Mouse (Mus musculus) cerebellum, postnatal 10 days (tissue): ENCODE data around the gene Tnrc18.
A peak's percentile ranks its signal among the peaks of the same experiment; 100 is the strongest.
"Not testable (repeated sequence)": the region's sequence is repeated elsewhere in the genome, so short reads cannot be mapped to it uniquely, and the experiment has no call there.

Source experiments
- DNase-seq, 2 experiments: peaks; one replicate each; pipeline ENCODE4 v3.0.0; 2021; ENCODE audit warnings: mixed read lengths in 2 of 2

Tnrc18 gene

DNA sequence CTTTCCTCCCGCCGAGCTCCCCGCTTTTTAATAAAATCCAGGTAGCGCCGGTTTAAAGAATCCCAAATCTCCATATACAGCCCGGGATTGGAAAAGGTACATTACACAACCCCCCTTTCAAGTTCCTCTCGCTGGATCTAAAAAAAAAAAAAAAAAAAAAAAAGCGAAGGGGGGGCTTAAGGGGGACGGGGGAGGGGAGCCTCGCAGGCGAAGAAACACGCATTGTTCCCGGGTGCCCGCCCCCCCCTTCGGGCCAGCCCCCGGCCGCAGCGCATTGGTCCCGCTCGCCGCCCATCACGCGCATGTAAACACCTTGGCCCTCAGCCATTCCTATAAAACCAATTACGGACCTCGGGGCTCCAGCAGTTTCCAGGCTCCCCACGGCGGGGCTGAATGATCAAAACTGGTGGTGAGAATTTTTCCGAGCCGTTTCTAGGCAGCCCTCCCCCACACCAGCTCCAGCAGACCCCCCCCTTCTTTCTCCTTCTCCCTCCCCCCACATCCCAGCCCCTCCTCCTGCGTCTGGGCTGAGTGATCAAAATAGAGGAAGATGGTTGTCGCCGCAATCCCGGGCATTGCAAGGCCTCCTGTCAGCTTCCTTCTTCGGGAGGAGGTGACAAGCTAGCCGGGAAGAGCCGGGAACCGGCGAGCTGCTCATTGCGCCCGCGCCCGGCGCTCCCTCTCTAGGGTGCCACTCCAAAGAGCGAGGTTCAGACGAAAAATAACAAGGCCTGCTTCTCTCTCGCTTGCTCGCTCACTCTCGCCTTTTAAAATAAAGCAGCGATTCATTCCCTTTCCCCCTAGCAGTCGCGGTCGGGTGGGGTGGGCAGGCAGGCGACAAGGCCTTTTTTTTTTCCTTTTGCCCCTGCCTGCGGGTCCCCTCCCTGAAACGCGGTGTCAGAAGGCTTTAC is at the start of gene Tnrc18:
Gene Tnrc18, minus strand, starts transcription at position 139 of the 911 bp plus-strand sequence.
- DNase-seq: peak; percentile 100

DNA sequence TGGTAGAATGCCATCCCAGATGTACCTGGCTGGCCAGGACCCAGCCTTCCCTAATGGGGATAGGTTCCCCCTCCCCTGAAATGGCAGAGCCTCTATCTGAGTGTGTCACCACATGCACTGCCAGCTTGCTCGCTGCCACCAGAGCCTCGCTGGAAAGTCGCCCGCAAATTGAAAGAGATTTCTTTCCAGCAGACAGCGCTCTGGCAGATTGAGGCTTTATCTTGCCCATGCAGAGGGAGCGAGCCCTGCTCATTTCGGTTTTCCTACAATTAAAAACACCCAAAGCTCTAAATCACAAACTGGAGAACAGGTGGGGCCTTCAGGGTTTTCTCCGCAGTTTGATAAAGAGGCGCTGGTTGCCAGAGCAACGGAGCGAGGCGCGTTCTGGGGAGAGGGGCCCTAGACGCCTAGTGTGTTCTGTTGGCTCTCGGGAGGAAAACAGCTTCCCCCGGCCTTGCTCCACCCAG is 40.3 kb upstream of the Tnrc18 start:
- peak; percentile 93 to 95 for DNase-seq

DNA sequence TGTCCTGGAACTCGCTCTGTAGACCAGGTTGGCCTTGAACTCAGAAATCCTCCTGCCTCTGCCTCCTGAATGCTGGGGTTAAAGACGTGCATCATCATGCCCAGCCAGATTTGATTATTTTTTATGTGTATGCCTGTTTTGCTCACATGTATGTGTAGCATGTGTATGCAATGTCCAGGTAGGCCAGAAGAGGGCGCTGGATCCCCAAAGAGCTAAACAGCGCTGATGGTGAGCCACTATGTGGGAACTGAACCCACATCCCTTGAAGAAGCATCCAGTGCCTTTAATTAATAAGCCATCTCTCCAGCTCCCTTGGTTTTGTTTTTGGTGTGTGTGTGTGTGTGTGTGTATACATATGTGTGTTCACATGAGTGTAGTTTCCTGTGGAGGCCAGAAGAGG is 38.9 kb upstream of the Tnrc18 start:
- DNase-seq: peak in 1 of 2 experiments; percentile 44

DNA sequence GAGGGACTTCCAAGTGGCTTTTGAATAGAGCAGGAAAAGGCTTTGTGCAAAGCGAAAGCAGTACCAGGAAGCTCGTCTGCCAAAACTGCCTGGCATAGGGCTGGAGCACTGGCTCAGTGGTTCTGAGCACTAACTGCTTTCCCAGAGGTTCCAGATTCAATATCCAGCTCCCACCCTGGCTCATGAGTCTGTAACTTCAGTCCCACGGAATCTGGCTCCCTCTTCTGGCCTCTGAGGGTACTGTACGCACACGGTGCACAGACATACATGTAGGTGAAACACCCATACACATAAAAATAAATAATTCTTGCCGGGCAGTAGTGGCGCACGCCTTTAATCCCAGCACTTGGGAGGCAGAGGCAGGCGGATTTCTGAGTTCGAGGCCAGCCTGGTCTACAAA is 37.4 kb upstream of the Tnrc18 start:
- peak; percentile 82 to 85 for DNase-seq

DNA sequence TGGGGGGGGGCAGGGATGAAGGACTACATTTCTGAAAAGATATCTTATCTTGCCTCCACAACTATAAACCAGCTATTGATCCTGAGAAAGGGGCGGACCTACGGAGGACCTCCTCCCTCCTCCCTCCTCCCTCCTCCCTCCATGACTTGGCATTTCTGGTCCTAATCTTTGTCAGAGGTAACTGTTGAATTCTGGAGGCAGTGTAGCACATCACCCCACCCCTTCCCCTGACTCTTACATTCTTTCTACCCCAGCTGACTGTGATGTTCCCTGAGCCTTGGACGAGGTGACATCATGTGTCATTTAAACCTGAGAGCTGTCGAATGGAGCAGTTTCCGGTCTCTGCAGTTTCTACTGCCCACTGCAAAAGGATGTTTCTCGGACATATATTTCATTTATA is 36.1 kb upstream of the Tnrc18 start:
- no peak for DNase-seq

DNA sequence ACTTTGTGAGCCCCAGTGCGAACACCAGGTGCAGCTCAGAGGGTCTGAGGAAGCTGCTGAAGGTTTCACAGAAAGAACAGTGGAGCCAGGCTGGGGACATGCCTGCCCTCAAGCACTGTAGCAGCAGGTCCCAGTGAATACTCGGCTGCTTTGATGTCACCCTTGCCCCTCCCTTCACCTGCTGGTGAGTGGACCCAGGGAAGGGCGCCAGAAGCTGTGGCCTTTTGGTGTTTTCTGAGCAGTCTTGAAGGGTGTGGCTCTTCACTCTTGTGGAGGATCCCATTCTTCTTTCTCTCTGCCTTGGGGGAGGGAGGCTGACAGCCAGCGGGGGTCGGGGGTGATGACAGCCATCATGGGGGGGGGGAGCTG is 34.2 kb upstream of the Tnrc18 start:
- DNase-seq: no peak

DNA sequence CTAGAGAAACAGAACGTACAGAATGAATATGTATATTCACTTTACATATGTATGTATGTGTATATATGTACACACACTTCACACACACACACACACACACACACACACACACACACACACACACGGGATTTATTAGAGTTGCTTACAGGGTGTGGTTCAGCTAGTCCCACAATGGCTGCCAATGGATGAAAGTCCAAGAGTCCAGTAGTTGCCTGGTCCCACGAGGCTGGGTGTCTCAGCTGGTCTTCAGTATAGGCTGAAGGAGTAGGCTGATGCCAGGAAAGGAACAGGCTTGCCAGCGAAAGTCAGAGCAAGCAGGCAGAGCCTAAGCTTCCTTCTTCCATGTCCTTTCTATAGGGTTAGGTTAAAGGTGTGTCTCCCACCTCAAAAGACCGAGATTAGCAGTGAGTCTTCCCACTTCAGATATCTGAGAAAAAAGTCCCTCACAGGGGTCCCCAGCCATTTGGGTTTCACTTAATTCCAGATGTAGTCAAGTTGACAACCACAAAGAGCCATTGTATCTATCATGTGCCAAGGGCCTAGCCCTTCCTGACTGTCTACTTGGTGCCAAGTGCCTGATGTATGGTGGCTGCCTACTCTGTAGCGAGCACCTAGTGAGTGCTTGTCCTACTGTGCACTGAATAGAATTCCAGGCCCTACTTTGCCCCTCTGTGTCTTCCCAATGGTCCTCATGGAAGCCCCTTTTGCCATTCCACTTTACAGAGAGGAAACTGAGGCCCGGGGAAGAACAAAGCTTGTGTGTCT is 33.6 kb upstream of the Tnrc18 start:
- DNase-seq: no peak

DNA sequence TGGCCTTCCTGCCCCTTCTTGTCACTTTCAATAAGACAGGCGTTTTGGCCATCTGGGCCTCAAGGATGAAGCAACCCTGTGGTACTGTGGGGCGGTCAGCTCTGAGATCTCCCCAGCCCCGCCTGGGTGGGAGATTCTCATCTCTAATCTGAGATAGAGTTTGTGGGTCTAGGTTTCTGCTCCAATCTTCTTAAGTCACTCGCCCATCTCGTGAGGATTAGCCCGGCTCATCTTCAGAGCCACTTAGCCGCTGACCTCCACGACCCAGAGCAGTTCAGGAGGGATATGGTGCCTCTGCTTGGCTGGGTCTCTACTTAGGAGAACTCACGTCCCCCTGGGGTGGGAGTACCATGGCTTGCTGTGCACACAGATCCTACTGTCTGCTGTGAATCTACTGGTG is 33.0 kb upstream of the Tnrc18 start:
- no peak for DNase-seq

DNA sequence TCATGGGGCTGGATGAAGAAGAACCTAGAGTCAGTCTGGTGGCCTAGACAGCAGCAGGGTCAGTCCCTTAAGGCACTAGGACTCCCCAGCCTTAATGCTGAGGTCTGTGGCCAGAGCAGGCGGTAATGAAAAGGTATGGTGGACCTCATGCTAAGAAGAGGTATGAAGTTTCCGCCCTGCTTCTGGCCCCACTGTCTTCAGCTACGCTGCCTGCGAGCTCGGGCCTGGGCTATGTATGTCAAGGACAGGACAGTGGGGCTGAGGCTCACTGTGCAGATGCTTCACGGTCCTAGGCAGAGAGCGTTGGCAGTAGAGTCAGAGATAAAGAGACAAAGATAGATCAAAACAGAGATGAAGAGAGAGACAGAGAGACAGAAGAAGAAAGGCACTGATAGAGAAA is 31.4 kb upstream of the Tnrc18 start:
- no peak for DNase-seq

DNA sequence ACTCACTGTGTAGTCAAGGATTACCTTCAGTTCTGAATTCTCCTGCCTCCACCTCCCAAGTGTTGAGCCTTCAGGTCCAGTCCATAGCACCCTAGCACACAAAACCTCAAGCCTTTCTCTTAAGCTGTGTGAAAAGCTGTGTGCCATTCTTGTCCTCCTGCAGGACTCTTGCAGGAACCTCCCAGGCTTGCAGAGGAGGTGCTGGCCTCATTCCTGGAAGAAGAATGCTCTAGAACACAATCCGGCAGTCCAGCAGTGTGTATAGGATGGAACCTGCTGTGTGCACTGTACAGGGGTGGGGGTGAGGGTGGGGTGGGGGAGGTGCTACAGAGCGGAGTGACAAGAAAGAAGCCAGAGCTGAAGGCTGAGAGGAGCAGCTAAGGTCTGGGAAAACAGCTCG is 30.7 kb upstream of the Tnrc18 start:
- no peak for DNase-seq

DNA sequence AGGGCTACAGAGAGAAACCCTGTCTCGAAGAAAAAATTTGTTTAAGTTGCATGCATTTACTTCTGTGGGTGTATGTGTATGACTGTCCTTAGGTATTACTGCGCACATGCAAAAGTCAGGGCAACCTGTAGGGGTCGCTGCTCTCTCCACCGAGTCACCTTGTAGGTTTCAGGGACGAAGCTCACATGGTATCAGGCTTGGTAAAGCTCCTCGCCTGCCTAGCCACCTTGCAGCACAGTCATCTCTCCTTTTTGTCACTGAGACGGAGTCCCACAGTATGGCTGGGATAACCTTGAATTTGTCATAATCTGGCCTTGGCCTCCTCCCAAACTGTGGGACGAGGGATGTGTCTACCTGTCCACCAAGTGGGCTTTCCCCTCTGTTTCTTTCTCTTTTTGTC is 27.0 kb upstream of the Tnrc18 start:
- DNase-seq: peak; percentile 34 to 54

DNA sequence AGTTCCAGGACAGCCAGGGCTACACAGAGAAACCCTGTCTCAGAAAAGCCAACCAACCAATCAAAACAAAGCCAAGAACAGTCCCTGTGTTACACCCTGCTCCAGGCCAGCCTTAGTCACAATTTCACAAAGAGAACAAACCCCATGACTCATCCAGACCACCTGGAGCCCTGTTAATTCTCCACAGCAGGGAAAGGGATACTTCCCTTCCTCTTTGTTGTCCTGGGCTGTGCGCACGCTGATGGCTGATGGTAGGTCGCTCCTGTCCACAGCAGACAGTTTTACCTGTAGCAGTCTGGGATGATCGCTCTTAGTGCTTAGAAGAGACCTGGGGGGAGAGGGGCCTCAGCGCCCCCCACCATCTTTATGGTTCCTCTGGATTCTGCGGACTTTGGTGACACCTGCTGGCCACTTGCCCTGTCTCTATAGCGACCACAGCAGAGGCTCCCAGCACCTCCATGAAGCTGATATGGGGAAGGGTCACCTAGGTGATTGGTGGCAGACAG is 24.7 kb upstream of the Tnrc18 start:
- peak; percentile 60 to 67 for DNase-seq

DNA sequence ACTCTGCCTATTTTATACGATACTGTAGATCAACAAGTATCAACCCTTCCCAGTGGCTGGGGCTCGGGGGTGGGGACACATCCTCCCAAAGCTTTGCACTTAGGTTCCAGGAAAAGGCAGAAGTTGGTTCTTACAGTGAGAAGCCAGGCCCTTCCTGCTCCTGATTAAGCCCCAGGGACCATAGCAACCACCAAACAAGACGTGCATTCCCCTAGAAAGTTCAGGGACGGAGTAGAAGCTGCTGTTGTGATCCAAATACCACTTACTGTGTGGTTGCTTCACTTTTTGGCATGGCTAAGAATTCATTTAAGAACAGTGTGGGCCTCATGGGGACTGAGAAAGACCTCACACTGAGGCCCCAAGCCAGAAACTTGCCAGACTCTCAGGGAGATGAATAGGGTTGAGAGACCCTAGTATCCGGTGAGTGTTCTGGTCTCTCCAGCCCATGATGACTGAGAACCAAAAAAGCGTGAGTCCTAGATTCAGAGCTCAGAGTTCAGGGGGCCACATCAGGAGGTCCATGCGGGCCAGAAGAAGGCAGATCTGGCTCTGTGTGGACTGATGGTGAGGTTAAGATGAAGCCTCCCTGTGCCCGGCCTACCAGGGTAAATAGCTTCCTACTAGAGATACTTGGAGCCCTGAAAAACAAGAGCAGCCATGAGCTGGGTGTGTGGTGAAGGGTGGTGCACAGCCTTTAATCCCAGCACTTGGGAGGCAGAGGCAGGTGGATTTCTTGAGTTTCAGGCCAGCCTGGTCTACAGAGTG is 24.1 kb upstream of the Tnrc18 start:
- no peak for DNase-seq

DNA sequence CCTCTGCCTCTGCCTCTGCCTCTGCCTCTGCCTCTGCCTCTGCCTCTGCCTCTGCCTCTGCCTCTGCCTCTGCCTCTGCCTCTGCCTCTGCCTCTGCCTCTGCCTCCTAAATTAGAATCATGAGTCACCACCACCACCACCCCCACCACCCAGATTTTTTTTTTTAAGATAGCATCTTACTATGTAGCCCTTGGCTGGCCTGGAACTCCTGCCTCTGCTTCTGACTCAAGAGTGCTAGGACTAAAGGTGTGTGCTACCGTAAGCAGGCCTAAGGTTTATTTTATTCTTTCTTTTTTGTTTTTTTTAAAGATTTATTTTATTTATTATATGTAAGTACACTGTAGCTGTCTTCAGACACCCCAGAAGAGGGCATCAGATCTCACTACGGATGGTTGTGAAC is 20.0 kb upstream of the Tnrc18 start:
- not testable (repeated sequence) for DNase-seq

DNA sequence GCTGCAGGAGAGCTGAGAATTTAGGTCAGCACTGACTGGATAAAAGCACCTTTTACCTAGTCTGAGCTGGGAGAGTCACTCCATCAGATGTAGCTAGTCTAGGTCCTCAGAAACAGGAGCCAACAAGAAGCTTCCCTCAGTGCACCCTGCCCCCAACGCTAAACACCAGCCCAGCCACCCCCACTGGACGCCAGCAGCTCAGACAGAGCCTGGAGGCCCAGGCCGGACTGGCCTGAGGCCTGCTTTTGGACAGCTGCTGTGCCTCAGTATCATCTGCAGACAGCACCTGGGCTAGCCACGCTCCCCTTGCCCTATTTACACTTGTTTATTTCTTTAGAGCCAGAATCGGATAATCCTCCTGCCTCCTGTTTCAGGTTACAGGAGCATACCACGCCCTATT is 19.4 kb upstream of the Tnrc18 start:
- DNase-seq: no peak

DNA sequence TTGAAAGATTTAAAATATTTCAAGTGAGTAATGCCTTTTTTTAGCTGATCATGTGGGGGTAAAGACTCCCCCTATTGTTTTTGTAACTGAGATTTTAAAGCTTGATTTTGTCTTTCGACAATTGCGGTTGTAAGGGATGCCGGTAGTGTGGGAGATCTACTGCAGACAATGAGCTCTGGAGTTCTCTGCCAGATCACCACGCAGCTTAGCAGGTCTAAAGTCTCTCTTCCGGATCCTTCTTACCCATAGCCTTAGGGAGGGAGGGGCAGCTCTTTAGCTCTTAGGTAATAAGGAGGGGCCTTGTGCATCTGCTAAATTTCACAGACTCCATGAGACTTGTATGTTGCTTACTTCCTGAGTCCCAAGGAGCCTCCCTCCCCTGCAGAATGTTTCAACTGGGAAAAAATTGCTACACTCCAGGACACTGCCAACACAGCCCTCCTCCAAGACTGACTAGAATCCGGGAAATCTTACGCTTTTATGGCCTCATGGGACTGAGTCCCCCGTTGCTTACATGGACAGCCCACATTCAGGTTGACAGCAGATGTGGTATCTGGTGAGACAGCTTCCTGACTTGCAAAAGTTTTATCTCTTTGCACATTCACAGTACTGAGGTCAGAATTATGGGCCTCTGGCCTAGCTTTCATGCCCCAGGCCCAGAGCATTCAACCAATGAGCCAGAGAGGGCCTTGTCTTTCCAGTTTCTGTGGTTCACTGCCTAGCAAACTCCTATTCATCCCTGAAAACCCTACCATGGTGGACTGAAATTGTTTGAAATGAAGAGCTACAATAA is 16.4 kb upstream of the Tnrc18 start:
- no peak for DNase-seq

DNA sequence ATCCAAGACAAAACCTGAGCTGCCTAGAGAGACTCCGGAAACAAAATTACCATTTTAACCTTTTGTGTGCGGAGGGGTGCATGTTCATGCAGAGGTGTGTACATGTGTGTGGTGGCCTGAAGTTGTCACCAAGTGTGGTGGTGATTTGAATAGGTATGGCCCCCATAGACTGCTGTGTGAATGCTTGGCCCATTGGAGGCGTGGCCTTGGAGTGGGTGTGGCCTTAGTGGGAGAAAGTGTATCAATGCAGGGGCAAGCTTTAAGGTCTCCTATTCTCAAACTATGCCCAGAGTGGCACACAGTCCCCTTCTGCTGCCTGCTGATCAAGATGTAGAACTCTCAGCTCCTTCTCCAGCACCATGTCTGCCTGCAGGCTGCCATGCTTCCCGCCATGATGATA is 8.7 kb upstream of the Tnrc18 start:
- no peak for DNase-seq

DNA sequence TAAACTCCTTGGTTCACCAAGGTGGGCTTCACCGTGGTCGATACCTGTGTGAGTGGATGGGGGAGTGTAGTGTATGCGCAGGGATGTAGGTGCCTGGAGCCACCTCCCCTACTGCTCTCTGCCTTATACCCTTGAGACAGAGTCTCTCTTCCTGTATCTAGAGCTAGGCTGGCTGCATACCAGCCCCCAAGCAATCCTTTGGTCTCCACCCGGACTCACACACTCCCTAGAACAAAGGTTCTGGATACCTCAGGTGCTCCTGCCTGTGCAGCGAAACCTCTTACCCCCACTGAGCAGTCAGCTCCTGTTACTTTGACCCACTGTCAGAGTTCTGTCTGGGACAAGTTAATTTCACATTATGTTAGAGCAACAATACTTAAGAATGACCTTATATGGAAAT is 8.2 kb upstream of the Tnrc18 start:
- no peak for DNase-seq

DNA sequence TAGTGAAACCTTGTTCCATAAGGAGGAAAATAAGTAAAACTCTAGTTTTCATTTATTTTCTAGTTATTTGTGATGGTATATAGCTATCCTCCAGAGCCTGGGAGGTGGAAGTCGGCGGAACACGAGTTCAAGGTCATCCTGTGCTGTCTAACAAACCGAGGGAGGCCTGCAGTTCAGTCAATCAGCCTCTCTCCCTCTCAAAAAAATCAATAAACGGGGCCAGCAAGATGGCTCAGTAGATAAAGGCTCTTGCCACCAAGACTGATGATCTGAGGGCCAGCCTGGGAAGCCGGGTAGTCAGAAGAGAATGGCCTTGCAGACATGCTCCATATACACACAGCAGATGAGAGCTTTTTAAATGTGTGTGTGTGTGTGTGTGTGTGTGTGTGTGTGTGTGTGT is 6.6 kb upstream of the Tnrc18 start:
- DNase-seq: no peak

DNA sequence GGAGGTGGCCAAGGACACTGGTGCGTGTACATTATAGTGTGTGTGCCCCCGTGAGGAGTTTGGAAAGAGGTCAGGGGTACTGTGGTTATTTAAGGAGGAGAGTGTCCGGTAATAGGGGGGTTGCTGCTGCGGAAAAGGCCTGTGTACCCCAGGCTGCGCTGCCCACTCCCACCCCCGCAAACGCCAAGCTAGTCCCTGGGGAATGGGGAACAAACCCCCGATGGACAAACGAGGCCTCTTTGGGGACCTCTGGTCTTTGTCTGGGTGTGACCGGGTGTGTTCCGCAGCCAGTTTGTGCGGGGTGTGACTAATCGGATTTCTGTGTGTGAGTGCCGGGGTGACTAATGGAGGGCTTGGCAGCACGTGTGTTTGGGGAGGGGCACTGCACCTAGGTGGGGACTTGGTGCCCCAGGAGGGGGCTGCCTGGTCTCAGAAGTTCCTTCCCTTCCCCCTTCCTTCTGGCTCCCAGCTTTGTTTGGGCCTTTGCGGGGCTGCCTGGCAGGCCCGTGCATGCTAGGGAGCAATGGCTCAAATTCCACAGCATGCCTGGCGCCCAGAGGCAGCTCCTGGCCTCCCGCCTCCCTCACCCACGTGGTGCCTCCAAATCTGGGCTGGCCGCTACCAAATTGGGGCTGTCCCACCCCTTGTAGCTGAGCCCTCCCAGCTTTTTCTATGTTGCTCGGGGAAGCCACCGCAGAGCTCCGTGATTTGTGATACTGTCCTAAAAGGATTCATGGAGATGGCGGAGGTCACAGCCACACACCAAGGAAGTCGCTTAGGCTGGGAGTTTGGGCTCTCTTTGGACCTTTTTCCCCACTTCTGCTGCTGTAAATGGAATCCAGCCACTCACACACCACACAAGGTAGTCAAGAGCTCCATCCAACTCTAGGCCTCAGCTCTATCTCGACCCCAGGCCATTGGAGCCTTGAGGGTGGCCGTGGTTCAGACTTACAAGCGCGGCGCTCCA is 5.9 kb upstream of the Tnrc18 start:
- DNase-seq: peak; percentile 71 to 77
